ENCODE assay signal across 8 mouse cellular contexts in genomic region chr19:16780790-16781384, GRCm38 (mm10). TPM values are rescaled to one million over a fixed set of nuclear protein-coding genes. Genes with fewer than 3 reads are reported as not detected.
DNase-seq lines count a peak whose midpoint lies in the region; ATAC-seq lines count a peak whose summit lies in the region.

Gene Vps13a, minus strand, starts transcription at chr19:16780933.

- ATAC-seq in embryonic facial prominence, embryonic 14.5 days (ENCODE audit: low read depth) = peak; percentile 99
- peak; percentile 99 for ATAC-seq in kidney, embryonic 14.5 days (ENCODE audit: low FRiP score, low TSS enrichment)
- peak; percentile 97 for ATAC-seq in limb, embryonic 15.5 days (ENCODE audit: insufficient number of reproducible peaks, low FRiP score, low TSS enrichment, low read depth)

- no peaks in the 10 kb centered on the region for H3K36me3 ChIP-seq in embryonic facial prominence, embryonic 14.5 days (ENCODE audit: control insufficient read depth, insufficient read depth, low read length)
- H3K36me3 ChIP-seq in kidney, embryonic 14.5 days (ENCODE audit: control insufficient read depth, insufficient read depth, low read length) = no peaks in the 10 kb centered on the region
- no peaks in the 10 kb centered on the region for H3K36me3 ChIP-seq in limb, embryonic 15.5 days

- under 1% methylated on average over 44 of the region's 67 CpGs for whole genome bisulfite sequencing in embryonic facial prominence, embryonic 14.5 days
- under 1% methylated on average over 58 of the region's 67 CpGs for WGBS in kidney, embryonic 14.5 days
- 0% methylated on average over 62 of the region's 67 CpGs for WGBS in limb, embryonic 15.5 days

- no peak within 1 kb of the TSS for H3K27ac ChIP-seq in embryonic facial prominence, embryonic 14.5 days (replicated peaks; ENCODE audit: low read depth, low read length)
- H3K27ac ChIP-seq in kidney, embryonic 14.5 days (ENCODE audit: low read depth, low read length) = no peak within 1 kb of the TSS
- H3K27ac ChIP-seq in limb, embryonic 15.5 days = no peak within 1 kb of the TSS

- peaks cover 7% of the 10 kb centered on the region for H3K27me3 ChIP-seq in embryonic facial prominence, embryonic 14.5 days (replicated peaks; ENCODE audit: control insufficient read depth, insufficient read depth, low read length)
- peaks cover 3% of the 10 kb centered on the region; the same call in 1 of the 2 replicates for H3K27me3 ChIP-seq in kidney, embryonic 14.5 days (ENCODE audit: control insufficient read depth, insufficient read depth, low read length)
- H3K27me3 ChIP-seq in limb, embryonic 15.5 days = peaks cover 10% of the 10 kb centered on the region; the same call in 1 of the 2 replicates

- DNase-seq in 3T3-L1 (ENCODE audit: low read depth, low spot score) = peak; percentile 99
- peak; percentile 71 to 81 for DNase-seq in adrenal gland, postnatal 4 days (ENCODE audit: low spot score in 2 of 2)
- DNase-seq in embryonic facial prominence, embryonic 14.5 days (ENCODE audit: low spot score) = peak; percentile 97
- DNase-seq in heart, adult 9 months (ENCODE audit: low spot score in 2 of 2) = peak; percentile 93 to 94
- DNase-seq in monocyte, adult 2 months (ENCODE audit: low read depth in 1 of 2, low spot score in 2 of 2) = peak; percentile 83 to 86
- DNase-seq in spleen, postnatal 36 days (ENCODE audit: low spot score in 2 of 2) = peak; percentile 94 to 96

- peak within 1 kb of the TSS; percentile 99 for H3K4me2 ChIP-seq in embryonic facial prominence, embryonic 14.5 days (ENCODE audit: low read depth, low read length)
- H3K4me2 ChIP-seq in kidney, embryonic 14.5 days (replicated peaks; ENCODE audit: low read depth, low read length) = peak within 1 kb of the TSS; percentile 96
- H3K4me2 ChIP-seq in limb, embryonic 15.5 days = peak within 1 kb of the TSS; percentile 95

- H3K9me3 ChIP-seq in embryonic facial prominence, embryonic 14.5 days (ENCODE audit: control insufficient read depth, low read length) = no peaks in the 10 kb centered on the region
- no peaks in the 10 kb centered on the region for H3K9me3 ChIP-seq in kidney, embryonic 14.5 days (ENCODE audit: control insufficient read depth, low read length)
- H3K9me3 ChIP-seq in limb, embryonic 15.5 days = no peaks in the 10 kb centered on the region

- H3K9ac ChIP-seq in embryonic facial prominence, embryonic 14.5 days (ENCODE audit: low read depth, low read length) = peak within 1 kb of the TSS; percentile 69
- peak within 1 kb of the TSS; percentile 63 for H3K9ac ChIP-seq in kidney, embryonic 14.5 days (ENCODE audit: low read depth, low read length)
- peak within 1 kb of the TSS; percentile 55 for H3K9ac ChIP-seq in limb, embryonic 15.5 days

- peaks cover 7% of the 10 kb centered on the region; the same call in 1 of the 2 replicates for H3K4me1 ChIP-seq in embryonic facial prominence, embryonic 14.5 days (ENCODE audit: control insufficient read depth, insufficient read depth, low read length)
- H3K4me1 ChIP-seq in kidney, embryonic 14.5 days (ENCODE audit: control insufficient read depth, insufficient read depth, low read length) = no peaks in the 10 kb centered on the region; the same call in 1 of the 2 replicates
- peaks cover 9% of the 10 kb centered on the region for H3K4me1 ChIP-seq in limb, embryonic 15.5 days

- peak within 1 kb of the TSS; percentile 73 for H3K4me3 ChIP-seq in embryonic facial prominence, embryonic 14.5 days (ENCODE audit: low read depth, low read length)
- H3K4me3 ChIP-seq in kidney, embryonic 14.5 days (ENCODE audit: low read length) = peak within 1 kb of the TSS; percentile 69
- peak within 1 kb of the TSS; percentile 68 for H3K4me3 ChIP-seq in limb, embryonic 15.5 days

RNA-seq across cellular contexts. Expression of gene Vps13a, which starts in this region (rescaled TPM):
- total RNA-seq in adrenal gland, postnatal 4 days (2021) = 10 to 100 TPM; 26.8 to 28.7 TPM
- 9.5 and 9.8 TPM in 2 replicates for polyA plus RNA-seq in embryonic facial prominence, embryonic 14.5 days (2014; fragmentation: Nextera tagmentation; extraction: Ambion mirVana)
- polyA plus RNA-seq in kidney, embryonic 14.5 days (2014; fragmentation: Nextera tagmentation; extraction: Ambion mirVana) = 11.0 and 13.3 TPM in 2 replicates
- 7.2 and 7.6 TPM in 2 replicates for polyA plus RNA-seq in limb, embryonic 15.5 days (2015; fragmentation: Nextera tagmentation; extraction: Ambion mirVana)
